Mouse (Mus musculus): ENCODE measurements around the gene Inpp5a.

Gene Inpp5a

DNA sequence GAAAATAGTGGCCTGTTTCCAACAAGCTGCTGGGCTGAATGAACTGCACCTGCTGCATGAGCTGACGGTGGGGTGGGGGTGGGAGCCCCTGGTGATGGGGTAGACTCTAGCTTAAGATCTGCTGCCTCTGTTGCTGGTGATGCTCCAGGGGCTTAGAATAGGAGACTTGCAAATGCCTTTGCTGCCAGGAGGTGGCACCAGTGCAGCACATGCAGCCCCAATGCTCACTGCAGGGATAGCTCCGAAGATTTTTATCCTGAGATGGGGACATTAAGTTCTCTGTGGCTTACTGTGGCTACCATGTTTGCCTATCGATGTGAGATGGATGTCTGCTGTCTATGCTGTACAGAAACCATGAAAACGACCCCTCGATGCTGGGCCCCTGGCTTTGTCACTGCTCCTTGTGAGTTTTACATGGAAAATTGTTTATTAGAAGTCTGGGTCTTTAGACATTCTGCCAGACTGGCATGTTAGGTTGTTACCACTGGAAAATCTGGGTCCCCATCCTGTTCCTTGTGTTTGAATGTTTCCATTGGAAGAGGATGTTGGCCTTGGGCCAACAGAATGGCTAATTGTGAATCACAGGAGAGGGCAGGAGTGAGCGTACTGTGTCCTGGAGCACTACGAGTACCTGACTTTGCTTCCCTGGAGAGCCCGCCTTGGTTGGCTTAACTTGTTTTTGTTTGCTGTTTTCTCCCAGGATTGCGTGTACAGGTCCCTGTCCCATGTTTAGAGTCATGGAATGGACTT lies 95.5 kb downstream of the Inpp5a start:
- peak; percentile 37 to 48 for DNase-seq

GRCm38 (mm10) chr7:139489721-139490211 lies 100.9 kb downstream of the Inpp5a start:
- no peak for DNase-seq

DNA sequence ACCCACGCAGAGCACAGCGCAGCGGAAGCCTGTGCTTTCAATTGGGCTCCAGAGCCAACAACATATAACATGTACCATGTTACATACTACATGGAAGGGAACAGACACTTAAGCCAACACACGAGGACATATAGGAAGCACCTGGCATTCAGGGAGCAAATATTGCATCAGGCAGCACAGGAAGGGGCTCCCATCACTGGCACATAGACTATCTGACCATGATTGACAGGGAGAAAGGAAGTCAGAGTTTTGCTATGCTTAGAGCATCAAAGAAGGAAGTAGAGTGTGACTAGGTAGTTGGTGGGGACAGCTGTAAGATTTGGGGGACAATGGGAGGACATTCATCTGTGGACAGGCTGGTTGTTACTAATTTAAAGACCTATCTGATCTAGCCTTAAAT lies 103.4 kb downstream of the Inpp5a start:
- no peak for DNase-seq

GRCm38 (mm10) chr7:139492946-139493345 lies 104.0 kb downstream of the Inpp5a start:
- no peak for DNase-seq

GRCm38 (mm10) chr7:139495791-139496190 lies 106.9 kb downstream of the Inpp5a start:
- DNase-seq = no peak

- no peak for DNase-seq
Observed at GRCm38 (mm10) chr7:139498038-139498625, 109.2 kb downstream of the Inpp5a start.

DNA sequence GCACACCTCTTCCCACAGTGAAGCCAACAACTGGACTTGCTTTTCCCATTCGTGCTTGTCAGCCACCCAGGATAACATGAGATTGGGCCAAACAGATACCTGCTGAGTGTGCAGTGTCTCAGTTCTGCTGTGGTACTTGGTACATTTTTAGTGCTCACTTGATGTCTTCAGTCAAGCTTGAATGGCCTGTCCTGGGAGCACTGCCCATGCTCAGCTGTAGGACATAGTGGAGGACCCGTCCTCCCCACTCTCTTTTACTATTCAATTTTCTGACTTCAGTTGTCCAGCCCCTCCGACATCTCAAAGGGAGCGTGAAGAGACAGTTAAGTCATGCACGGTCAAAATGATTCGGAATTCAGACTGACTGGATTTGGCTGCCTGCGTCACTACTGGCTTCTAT lies 115.2 kb downstream of the Inpp5a start:
- no peak for DNase-seq

DNA sequence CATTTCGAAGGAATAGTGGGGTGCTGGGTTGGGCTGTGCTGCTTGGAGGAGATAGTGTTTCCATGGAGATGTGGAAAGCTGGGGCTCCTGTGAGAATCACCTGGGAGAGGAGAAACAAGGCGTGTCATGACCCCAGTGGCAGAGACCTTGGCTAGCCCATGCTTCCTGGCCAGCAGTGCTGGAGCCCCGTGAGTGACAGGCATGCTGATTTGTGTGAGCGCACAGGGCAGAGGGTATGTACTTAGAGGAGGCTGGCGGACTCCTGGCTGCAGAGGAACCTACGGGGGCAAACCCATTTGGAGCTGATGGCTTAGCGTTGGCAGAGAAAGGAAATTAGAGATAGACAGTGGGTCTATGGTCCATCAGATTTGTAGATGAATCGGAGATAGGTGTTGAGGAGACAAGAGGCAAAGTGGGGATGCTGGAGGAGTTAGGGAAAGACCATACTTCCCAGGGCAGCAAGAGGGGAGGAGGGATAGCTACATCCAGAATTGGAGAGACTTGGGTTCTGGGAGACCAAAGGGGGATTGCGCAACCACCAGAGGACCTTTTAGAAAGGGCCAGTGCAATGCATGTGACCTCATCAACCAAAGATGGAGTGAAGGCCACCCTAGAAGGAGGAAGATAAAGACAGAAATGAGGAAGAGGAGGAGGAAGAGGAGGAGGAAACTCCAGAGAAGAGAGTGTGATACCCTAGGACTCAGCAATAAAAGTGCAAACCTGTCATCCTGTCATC lies 117.9 kb downstream of the Inpp5a start:
- DNase-seq = no peak

DNA sequence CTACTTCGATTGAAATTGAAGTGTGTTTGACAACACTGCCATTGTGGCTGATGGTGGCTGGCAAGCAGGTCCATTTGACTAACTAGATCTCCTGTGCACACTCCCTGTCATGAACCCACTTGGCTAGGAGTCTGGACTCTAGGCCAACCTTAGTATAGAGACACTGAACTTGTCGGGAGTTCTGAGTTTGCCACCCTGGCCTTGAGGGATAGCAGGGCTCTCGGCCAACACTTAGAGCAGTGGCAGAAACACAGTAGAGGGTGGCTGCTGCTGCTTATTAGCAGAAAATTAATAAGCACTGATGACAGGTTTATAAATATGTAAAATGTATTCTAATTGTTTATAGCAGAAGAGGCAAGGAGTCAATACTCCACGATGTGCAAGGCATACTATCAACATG lies 120.0 kb downstream of the Inpp5a start:
- DNase-seq = no peak

GRCm38 (mm10) chr7:139515959-139516660 lies 127.2 kb downstream of the Inpp5a start:
- DNase-seq = peak in 1 of 2 experiments; percentile 53

- DNase-seq = no peak
Observed at GRCm38 (mm10) chr7:139516661-139517016, 127.7 kb downstream of the Inpp5a start.

- no peak for DNase-seq
Observed at GRCm38 (mm10) chr7:139518352-139518751, 129.4 kb downstream of the Inpp5a start.

DNA sequence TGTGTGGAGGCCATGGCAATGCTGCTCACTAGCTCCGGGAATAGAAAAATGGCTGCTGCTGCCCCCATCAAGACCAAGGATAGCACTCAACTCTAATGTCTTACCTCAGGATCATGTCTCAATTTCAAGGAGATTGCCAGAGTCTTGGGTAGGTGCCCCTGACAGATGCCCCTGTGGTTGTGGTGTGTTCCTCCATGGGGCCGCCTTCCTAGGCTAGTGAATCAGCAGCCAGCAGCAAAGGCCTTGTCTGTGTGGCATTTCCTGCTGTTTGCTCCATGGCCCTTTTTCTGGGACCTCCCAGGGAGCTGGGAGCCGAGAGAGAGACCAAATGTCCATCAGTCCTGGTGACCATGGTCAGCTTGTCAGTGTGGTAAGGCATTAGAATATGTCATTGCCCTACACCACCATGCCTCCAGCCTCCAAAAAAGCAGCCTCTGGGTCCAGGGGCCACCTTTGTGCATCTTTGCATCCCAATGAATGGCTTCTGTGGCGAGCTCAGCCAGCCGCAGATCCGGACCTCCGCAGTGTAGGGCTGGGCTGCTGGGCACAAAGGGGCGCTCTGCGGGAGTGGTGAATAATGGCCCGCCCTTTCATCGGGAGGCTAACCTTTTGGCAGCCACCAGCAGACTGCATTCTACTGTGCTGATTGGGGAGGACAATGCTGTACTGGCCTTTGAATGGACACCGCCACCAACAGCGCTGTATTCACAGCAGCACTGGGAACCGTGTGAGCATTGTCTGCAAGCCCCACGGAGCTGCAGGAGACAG lies 139.6 kb downstream of the Inpp5a start:
- no peak for DNase-seq

- DNase-seq = no peak
Observed at GRCm38 (mm10) chr7:139529208-139529607, 140.3 kb downstream of the Inpp5a start.

DNA sequence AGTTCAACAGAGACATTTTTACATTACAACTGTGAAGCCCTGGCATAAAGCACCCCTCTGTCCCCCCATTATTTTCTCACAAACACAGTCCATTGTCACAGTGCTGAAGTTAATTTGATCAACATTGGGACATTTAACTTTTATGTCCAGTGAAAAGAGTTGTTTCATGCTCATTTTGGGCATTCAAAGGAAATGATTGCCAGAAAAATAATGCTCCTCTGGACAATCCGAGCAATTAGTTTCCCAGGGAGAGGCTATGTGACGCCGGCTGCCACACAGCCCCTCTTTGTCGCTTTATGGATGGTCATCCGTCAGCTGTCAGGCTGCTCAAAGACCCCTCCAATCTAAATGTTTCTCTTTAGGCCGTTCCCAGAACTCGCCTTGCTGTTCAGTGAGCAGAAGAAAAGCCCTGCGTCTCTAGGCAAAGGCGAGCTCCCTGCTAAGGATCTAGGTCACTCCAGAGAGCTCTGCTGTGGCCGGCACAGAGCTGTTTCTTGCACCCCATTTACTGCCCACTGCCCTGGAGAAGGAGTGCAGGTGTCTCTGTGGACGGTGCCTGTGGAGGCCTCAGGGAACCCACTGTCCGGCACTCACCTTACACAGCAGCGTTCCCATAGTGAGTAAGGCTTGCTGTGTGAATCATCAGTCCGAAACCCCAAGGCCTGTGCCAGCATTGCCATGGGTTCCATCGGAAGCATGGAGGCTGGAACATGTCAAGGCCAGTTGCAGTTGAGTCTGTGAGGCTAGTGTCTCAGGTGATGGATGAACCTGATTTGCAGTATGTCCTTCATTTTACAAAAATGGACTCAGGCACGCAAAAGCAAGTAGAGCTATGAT lies 141.9 kb downstream of the Inpp5a start:
- no peak for DNase-seq

DNA sequence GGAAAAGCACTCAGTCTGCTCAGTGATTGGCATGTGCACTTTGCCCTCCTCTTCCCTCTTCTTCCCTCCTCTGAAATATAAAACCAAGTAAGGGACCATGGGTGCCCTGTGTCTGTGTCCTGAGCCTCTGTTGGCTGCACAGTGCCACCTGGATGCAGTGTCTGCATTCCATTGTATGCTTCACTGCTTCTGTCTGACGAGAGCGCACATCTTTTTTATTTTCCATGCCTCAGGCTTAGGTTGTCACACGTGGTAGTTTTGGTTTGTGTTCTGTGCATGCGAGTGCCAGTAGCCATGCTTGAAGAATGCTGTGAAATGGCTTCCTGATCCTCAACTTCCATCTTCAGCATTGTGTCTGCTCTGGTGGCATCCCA lies 142.5 kb downstream of the Inpp5a start:
- DNase-seq = no peak

- DNase-seq = no peak
Observed at GRCm38 (mm10) chr7:139536331-139536730, 147.4 kb downstream of the Inpp5a start.

DNA sequence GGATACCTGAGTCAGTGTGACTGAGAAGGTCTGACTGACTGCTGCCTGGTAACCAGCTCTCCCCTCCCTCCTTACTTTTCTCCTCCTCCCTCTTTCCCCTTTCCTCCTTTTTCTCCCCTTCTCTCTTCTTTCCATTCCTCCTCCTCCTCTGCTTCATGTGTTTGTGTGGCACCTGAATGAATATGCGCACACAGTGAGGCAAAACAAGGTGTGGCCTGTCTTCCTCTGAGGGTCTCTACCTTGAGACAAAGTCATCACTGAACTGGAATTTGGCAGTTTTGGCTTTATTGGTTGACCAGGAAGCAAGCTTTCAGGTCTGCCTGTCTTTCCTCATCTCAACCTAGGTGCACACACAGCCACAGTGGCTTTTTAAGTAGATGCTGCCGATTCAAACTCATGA lies 147.9 kb downstream of the Inpp5a start:
- DNase-seq = no peak

GRCm38 (mm10) chr7:139537831-139538230 lies 148.9 kb downstream of the Inpp5a start:
- DNase-seq = no peak

GRCm38 (mm10) chr7:139538541-139538940 lies 149.6 kb downstream of the Inpp5a start:
- DNase-seq = peak; percentile 42 to 73

- no peak for DNase-seq
Observed at GRCm38 (mm10) chr7:139540601-139541000, 151.7 kb downstream of the Inpp5a start.

GRCm38 (mm10) chr7:139541422-139541821 lies 152.5 kb downstream of the Inpp5a start:
- DNase-seq = no peak

Measured in lung, postnatal 4 days (tissue).